Mouse (Mus musculus) kidney, embryonic 16.5 days (tissue): ENCODE measurements around the gene Ccdc28a. TPM values are rescaled to one million over a fixed set of nuclear protein-coding genes. Genes with fewer than 3 reads are reported as not detected.

ENCODE experiments used
- ATAC-seq: fragments of 200-750 bp; cut with Nextera tagmentation; 2 replicates; pipeline ENCODE4 v1.8.0; 2017; ENCODE audit warnings: moderate TSS enrichment; ENCODE audit not compliant: low FRiP score, low TSS enrichment
- H3K27ac ChIP-seq: fragments of 300-500 bp; sonication (generic); 2 replicates; pipeline ENCODE4 v1.5.1; 2014; ENCODE audit warnings: low read length
- H3K27me3 ChIP-seq: fragments of 300-500 bp; sonication (generic); 2 replicates; pipeline ENCODE4 v1.6.1; 2014; ENCODE audit warnings: low read length, control low read depth, mixed read lengths; ENCODE audit not compliant: insufficient read depth
- H3K36me3 ChIP-seq: fragments of 300-500 bp; sonication (generic); 2 replicates; pipeline ENCODE4 v1.6.1; 2014; ENCODE audit warnings: low read length, control low read depth, mixed read lengths; ENCODE audit not compliant: insufficient read depth
- H3K4me1 ChIP-seq: fragments of 300-500 bp; sonication (generic); 2 replicates; pipeline ENCODE4 v1.6.1; 2014; ENCODE audit warnings: low read length, control low read depth, mixed read lengths; ENCODE audit not compliant: insufficient read depth
- H3K4me2 ChIP-seq: fragments of 300-500 bp; sonication (generic); replicated peaks from 2 replicates; pipeline ENCODE4 v1.6.1; 2014; ENCODE audit warnings: low read depth, low read length
- H3K4me3 ChIP-seq: fragments of 300-500 bp; sonication (generic); 2 replicates; pipeline ENCODE4 v1.5.1; 2014; ENCODE audit warnings: mild to moderate bottlenecking, low read length
- H3K9ac ChIP-seq: fragments of 300-500 bp; sonication (generic); replicated peaks from 2 replicates; pipeline ENCODE4 v1.6.1; 2014; ENCODE audit warnings: low read length
- H3K9me3 ChIP-seq: fragments of 300-500 bp; sonication (generic); 2 replicates; pipeline ENCODE4 v1.6.1; 2016; ENCODE audit warnings: low read length, control low read depth
- WGBS: fragments of 180-500 bp; shearing (Covaris S2); extraction: QIAGEN DNeasy Blood & Tissue Kit; methylation state at CpG from one replicate; pipeline ENCODE4 v1.1.7; 2014; 5-methylcytosine and 5-hydroxymethylcytosine counted together
- polyA plus RNA-seq: library from polyadenylated mRNA; unstranded; fragments of >200 nt; fragmentation: Nextera tagmentation; extraction: Ambion mirVana; gene quantifications from 2 replicates; pipeline ENCODE4 v1.2.1, GENCODE M21; 2015

Ccdc28a gene
- 16.2 and 16.9 TPM in 2 replicates for polyA plus RNA-seq

DNA sequence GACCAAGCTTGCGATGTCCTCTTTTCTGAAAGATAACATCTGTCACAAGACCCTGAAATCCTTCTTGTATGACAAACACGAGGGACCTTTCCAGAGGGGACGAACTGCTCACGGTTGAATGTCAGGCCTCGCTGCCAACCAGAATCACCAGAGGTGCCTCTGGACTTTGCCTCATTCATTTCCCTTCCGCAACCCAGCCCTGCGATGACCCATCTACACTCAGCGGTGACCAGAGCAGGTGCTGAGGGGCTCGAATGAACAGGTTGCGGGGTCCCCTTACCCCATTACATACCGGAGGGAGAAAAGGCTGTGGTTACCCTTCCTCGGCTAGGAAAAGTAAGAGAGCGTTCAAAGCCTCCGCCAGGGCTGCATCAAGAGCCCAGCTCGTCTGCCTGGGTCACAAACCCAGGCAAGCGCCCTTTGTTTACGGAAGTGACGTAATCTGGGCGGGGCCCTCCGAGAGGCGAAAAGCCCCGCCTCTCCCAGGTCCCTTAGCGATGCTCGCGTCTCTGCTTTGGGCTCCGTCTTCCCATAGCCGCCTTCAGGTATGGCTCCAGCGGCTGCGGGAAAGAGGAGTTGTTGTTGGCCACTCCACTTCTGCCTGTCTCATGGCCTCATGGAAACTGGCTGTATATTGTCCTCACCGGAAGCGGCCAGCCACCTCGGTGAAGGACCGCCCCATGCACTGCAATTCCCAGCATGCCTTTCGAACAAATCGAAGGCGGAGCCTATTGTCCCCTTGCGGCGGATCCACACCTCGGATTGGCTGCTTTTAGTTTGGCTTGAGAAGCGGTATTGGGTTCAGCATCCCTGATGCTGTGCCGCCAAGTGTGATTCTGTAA lies at the start of gene Ccdc28a:
Gene Ccdc28a, minus strand, starts transcription at position 439 of the 842 bp plus-strand sequence.
- peak; percentile 99 for ATAC-seq
- H3K27ac ChIP-seq: peak within 1 kb of the TSS; percentile 79

DNA sequence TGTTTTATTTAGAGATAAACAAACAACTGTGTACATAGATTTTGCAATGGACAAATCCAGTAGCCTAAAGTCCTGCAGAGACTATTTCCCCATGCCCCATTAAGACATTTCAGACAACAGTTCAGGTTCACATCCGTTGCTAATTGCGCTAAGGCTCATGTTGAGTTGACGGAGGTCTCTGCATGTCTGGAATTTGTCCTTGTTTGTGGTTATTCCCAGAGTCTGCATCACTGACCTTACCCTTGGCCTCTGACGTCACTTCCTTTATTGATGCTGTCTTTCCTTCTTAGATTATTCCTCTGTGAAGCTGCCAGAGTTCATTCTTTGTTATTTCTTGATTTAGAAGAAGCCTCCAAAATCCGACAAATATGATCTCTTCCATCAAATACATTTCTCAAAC lies 49.2 kb upstream of the Ccdc28a start:
- H3K27ac ChIP-seq: no peak overlapping the region
- no peaks in the 10 kb centered on the region for H3K4me1 ChIP-seq
- no peak overlapping the region for H3K4me2 ChIP-seq
- H3K4me3 ChIP-seq: no peak overlapping the region
- ATAC-seq: no peak
- H3K9ac ChIP-seq: no peak overlapping the region
- no peaks in the 10 kb centered on the region for H3K9me3 ChIP-seq
- H3K36me3 ChIP-seq: no peaks in the 10 kb centered on the region
- WGBS: 78% methylated on average over 5 of the region's 5 CpGs
- H3K27me3 ChIP-seq: no peaks in the 10 kb centered on the region

More for the DNA sequence above, at the start of gene Ccdc28a:
- under 1% methylated on average over 41 of the region's 41 CpGs for WGBS
- H3K9ac ChIP-seq: peak within 1 kb of the TSS; percentile 74
- peaks cover 6% of the 10 kb centered on the region for H3K4me1 ChIP-seq
- peak within 1 kb of the TSS; percentile 89 for H3K4me3 ChIP-seq
- H3K36me3 ChIP-seq: no peaks in the 10 kb centered on the region
- no peaks in the 10 kb centered on the region for H3K27me3 ChIP-seq
- no peaks in the 10 kb centered on the region for H3K9me3 ChIP-seq
- peak within 1 kb of the TSS; percentile 77 for H3K4me2 ChIP-seq

- no peaks in the 10 kb centered on the region for H3K4me1 ChIP-seq
- H3K9me3 ChIP-seq: no peaks in the 10 kb centered on the region
- no peak overlapping the region for H3K9ac ChIP-seq
- H3K4me2 ChIP-seq: no peak overlapping the region
- H3K36me3 ChIP-seq: no peaks in the 10 kb centered on the region
- no peak overlapping the region for H3K27ac ChIP-seq
- ATAC-seq: no peak
- H3K4me3 ChIP-seq: no peak overlapping the region
- no peaks in the 10 kb centered on the region for H3K27me3 ChIP-seq
- WGBS: 74% methylated on average over 4 of the region's 4 CpGs
Observed at GRCm38 (mm10) chr10:18276090-18276734, 41.4 kb upstream of the Ccdc28a start.

- Histone ChIP-seq H3K4me1 (no peaks in the 10 kb centered on the region), H3K27me3 (no peaks in the 10 kb centered on the region), H3K27ac (no peak overlapping the region), H3K9me3 (no peaks in the 10 kb centered on the region), H3K9ac (no peak overlapping the region), H3K36me3 (no peaks in the 10 kb centered on the region), H3K4me2 (no peak overlapping the region), H3K4me3 (no peak overlapping the region)
- ATAC-seq: no peak
- WGBS: 77% methylated on average over 4 of the region's 4 CpGs
Observed at GRCm38 (mm10) chr10:18251345-18251744, 16.5 kb upstream of the Ccdc28a start.

GRCm38 (mm10) chr10:18243614-18244013 lies 8.8 kb upstream of the Ccdc28a start:
- H3K36me3 ChIP-seq: no peaks in the 10 kb centered on the region

GRCm38 (mm10) chr10:18237191-18237590 lies 2.4 kb upstream of the Ccdc28a start:
- H3K27me3 ChIP-seq: no peaks in the 10 kb centered on the region
- no peak for ATAC-seq
- no peaks in the 10 kb centered on the region for H3K36me3 ChIP-seq
- no peak overlapping the region for H3K27ac ChIP-seq
- H3K9ac ChIP-seq: no peak overlapping the region
- 86% methylated on average over 7 of the region's 7 CpGs for WGBS
- peaks cover 6% of the 10 kb centered on the region for H3K4me1 ChIP-seq
- no peak overlapping the region for H3K4me3 ChIP-seq
- H3K9me3 ChIP-seq: no peaks in the 10 kb centered on the region
- no peak overlapping the region for H3K4me2 ChIP-seq

More at GRCm38 (mm10) chr10:18243614-18244013, 8.8 kb upstream of the Ccdc28a start:
- Histone ChIP-seq H3K27ac (no peak overlapping the region), H3K4me1 (no peaks in the 10 kb centered on the region), H3K9me3 (no peaks in the 10 kb centered on the region), H3K4me3 (no peak overlapping the region), H3K9ac (no peak overlapping the region), H3K4me2 (no peak overlapping the region), H3K27me3 (no peaks in the 10 kb centered on the region)
- no peak for ATAC-seq
- WGBS: 48% methylated on average over 2 of the region's 2 CpGs

DNA sequence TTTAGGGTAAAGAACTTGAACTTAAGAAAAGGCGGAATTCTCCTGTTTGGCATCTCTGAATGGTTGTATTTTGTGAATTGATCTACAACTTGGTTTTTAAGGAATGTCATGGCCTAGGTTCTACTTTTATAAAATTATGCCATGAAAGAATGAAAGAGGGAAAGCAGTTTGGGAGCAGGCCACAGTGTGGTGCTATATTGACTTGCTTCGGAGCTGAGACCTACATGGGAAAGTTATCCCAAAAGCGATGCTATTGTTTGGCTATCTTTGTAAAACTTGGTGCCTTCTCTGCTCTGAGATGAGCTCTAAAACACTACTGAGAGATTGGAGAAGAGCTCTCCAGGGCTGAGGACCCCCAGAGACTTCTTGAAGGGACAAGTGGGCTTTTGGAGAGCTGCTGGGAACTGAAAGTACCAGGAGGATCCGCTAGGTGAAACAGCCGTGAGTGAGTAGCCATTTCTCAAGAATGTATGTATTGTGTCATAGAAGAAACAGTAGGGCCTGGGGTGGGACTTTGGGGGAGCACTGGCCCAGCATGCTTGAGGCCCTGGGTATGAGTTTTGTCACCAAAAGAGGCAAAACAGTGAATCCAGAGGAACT lies 1.6 kb upstream of the Ccdc28a start:
- Histone ChIP-seq H3K4me1 (peaks cover 6% of the 10 kb centered on the region), H3K27ac (no peak overlapping the region), H3K4me3 (no peak overlapping the region), H3K9ac (no peak overlapping the region), H3K9me3 (no peaks in the 10 kb centered on the region), H3K27me3 (no peaks in the 10 kb centered on the region), H3K4me2 (no peak overlapping the region), H3K36me3 (no peaks in the 10 kb centered on the region)
- no peak for ATAC-seq
- 79% methylated on average over 5 of the region's 5 CpGs for WGBS

DNA sequence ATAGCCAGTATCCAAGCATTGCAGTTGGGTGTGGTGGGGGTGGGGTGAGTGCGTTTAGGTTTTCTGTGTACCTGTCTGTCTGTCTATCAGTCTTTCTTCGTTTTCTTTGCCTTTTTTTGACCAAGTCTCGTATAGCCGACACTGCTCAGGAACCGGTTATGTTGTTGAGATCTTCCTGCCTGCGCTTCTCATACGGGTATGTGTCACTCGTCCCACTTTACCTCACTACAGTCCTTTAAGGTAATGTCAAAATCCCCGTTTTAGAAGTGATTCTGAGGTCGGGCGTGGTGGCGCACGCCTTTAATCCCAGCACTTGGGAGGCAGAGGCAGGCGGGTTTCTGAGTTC lies 577 bp upstream of the Ccdc28a start:
- peak overlapping the region; percentile 77 for H3K4me2 ChIP-seq
- no peak overlapping the region for H3K27ac ChIP-seq
- peak overlapping the region; percentile 89 for H3K4me3 ChIP-seq
- no peaks in the 10 kb centered on the region for H3K27me3 ChIP-seq
- H3K9ac ChIP-seq: peak overlapping the region; percentile 74
- peaks cover 6% of the 10 kb centered on the region for H3K4me1 ChIP-seq
- no peaks in the 10 kb centered on the region for H3K9me3 ChIP-seq
- 9% methylated on average over 14 of the region's 14 CpGs for WGBS
- H3K36me3 ChIP-seq: no peaks in the 10 kb centered on the region
- peak; percentile 62 for ATAC-seq

DNA sequence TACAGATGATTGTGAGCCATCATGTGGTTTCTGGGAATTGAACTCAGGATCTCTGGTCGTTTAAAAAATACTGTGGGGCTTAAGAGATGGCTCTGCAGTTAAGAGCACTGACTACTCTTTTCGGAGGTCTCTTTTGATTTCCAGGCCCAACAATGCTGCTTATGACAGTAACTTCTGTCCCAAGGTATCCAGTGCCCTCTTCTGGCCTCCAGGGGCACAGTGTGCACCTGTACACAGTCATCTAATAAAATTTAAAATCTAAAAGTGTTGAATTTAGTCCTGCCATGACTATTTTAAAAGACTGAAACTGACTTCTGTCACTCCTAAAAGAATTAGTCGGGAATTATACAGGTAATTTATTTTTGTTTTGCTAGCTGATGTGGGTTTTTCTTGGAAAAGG lies 907 bp downstream of the Ccdc28a start:
- WGBS: 52% methylated on average over 3 of the region's 3 CpGs
- Histone ChIP-seq H3K4me2 (peak overlapping the region; percentile 66), H3K36me3 (no peaks in the 10 kb centered on the region), H3K27me3 (no peaks in the 10 kb centered on the region), H3K4me1 (peaks cover 6% of the 10 kb centered on the region), H3K9me3 (no peaks in the 10 kb centered on the region), H3K27ac (no peak overlapping the region), H3K4me3 (peak overlapping the region; percentile 89; the same call in 1 of the 2 replicates), H3K9ac (no peak overlapping the region)
- ATAC-seq: no peak
